Mouse (Mus musculus): ENCODE results near the gene Mpp1. TPM values are rescaled to one million over a fixed set of nuclear protein-coding genes. Genes with fewer than 3 reads are reported as not detected.
"Not testable (repeated sequence)": the region's sequence is repeated elsewhere in the genome, so short reads cannot be mapped to it uniquely, and the experiment has no call there.

The Mpp1 gene
- 21.0 and 21.4 TPM in 2 replicates for polyA plus RNA-seq (2016; fragmentation: Nextera tagmentation; extraction: Ambion mirVana)

GRCm38 (mm10) chrX:75130467-75131160 lies at the start of gene Mpp1:
Gene Mpp1, minus strand, starts transcription at chrX:75131016.
- no peaks in the 10 kb centered on the region for H3K9me3 ChIP-seq
- 26% methylated on average over 36 of the region's 36 CpGs for WGBS
- peaks cover 5% of the 10 kb centered on the region; the same call in 1 of the 2 replicates for H3K4me1 ChIP-seq
- H3K36me3 ChIP-seq (replicated peaks) = 0 out of 2 replicates have a peak, but pooled peaks cover under 1% of the 10 kb centered on the region
- peak; percentile 76 for DNase-seq (ENCODE audit: extremely low spot score, low spot score)
- peak within 1 kb of the TSS; percentile 58 for H3K4me3 ChIP-seq
- H3K27ac ChIP-seq = peak within 1 kb of the TSS; percentile 80
- H3K27me3 ChIP-seq (ENCODE audit: poor library complexity, severe bottlenecking) = no peaks in the 10 kb centered on the region

- no peaks in the 10 kb centered on the region for H3K9me3 ChIP-seq
These were observed 32.9 kb upstream of the Mpp1 start, which contains the start of gene Smim9 for GRCm38 (mm10) chrX:75163670-75164069. Gene Smim9, minus strand, starts transcription at chrX:75163770.

GRCm38 (mm10) chrX:75155576-75156243 lies 24.9 kb upstream of the Mpp1 start:
- Histone ChIP-seq H3K9me3 (no peaks in the 10 kb centered on the region), H3K36me3 (replicated peaks) (no peaks in the 10 kb centered on the region), H3K27ac (peak overlapping the region; percentile 79), H3K27me3 (ENCODE audit: poor library complexity, severe bottlenecking) (no peaks in the 10 kb centered on the region), H3K4me3 (peak overlapping the region; percentile 52), H3K4me1 (no peaks in the 10 kb centered on the region)
- DNase-seq (ENCODE audit: extremely low spot score, low spot score) = peak; percentile 50
- 13% methylated on average over 37 of the region's 49 CpGs for WGBS

More at GRCm38 (mm10) chrX:75163670-75164069, 32.9 kb upstream of the Mpp1 start, which contains the start of gene Smim9:
- no peak for DNase-seq (ENCODE audit: extremely low spot score, low spot score)
- Histone ChIP-seq H3K4me3 (no peak within 1 kb of the TSS), H3K36me3 (replicated peaks) (no peaks in the 10 kb centered on the region), H3K4me1 (no peaks in the 10 kb centered on the region), H3K27ac (no peak within 1 kb of the TSS), H3K27me3 (ENCODE audit: poor library complexity, severe bottlenecking) (no peaks in the 10 kb centered on the region)
- 77% methylated on average over 1 of the region's 1 CpGs for WGBS

GRCm38 (mm10) chrX:75152249-75152648 lies 21.4 kb upstream of the Mpp1 start:
- no peaks in the 10 kb centered on the region for H3K9me3 ChIP-seq
- H3K27me3 ChIP-seq (ENCODE audit: poor library complexity, severe bottlenecking) = no peaks in the 10 kb centered on the region
- no peak for DNase-seq (ENCODE audit: extremely low spot score, low spot score)
- no peaks in the 10 kb centered on the region for H3K36me3 ChIP-seq (replicated peaks)
- H3K27ac ChIP-seq = no peak overlapping the region
- no peak overlapping the region for H3K4me3 ChIP-seq
- WGBS = 77% methylated on average over 1 of the region's 1 CpGs
- H3K4me1 ChIP-seq = no peaks in the 10 kb centered on the region

- no peak for DNase-seq (ENCODE audit: extremely low spot score, low spot score)
- WGBS = 86% methylated on average over 2 of the region's 2 CpGs
- H3K27me3 ChIP-seq (ENCODE audit: poor library complexity, severe bottlenecking) = no peaks in the 10 kb centered on the region
- H3K9me3 ChIP-seq = no peaks in the 10 kb centered on the region
- no peak overlapping the region for H3K4me3 ChIP-seq
- no peak overlapping the region for H3K27ac ChIP-seq
- no peaks in the 10 kb centered on the region for H3K4me1 ChIP-seq
- no peaks in the 10 kb centered on the region for H3K36me3 ChIP-seq (replicated peaks)
These were observed 19.5 kb upstream of the Mpp1 start for GRCm38 (mm10) chrX:75150304-75150703.

GRCm38 (mm10) chrX:75148414-75148813 lies 17.6 kb upstream of the Mpp1 start:
- H3K4me1 ChIP-seq = no peaks in the 10 kb centered on the region
- no peak overlapping the region for H3K27ac ChIP-seq
- no peak for DNase-seq (ENCODE audit: extremely low spot score, low spot score)
- WGBS = 79% methylated on average over 4 of the region's 4 CpGs
- H3K36me3 ChIP-seq (replicated peaks) = no peaks in the 10 kb centered on the region
- H3K9me3 ChIP-seq = no peaks in the 10 kb centered on the region; the same call in 1 of the 2 replicates
- H3K4me3 ChIP-seq = no peak overlapping the region
- H3K27me3 ChIP-seq (ENCODE audit: poor library complexity, severe bottlenecking) = peaks cover 4% of the 10 kb centered on the region; the same call in 1 of the 2 replicates

GRCm38 (mm10) chrX:75143124-75143555 lies 12.3 kb upstream of the Mpp1 start:
- not testable (repeated sequence) for H3K36me3 ChIP-seq (replicated peaks); DNase-seq (ENCODE audit: extremely low spot score, low spot score); H3K9me3 ChIP-seq; H3K4me1 ChIP-seq; H3K27me3 ChIP-seq (ENCODE audit: poor library complexity, severe bottlenecking)
- Histone ChIP-seq H3K4me3 (peak overlapping the region; percentile 48), H3K27ac (0 out of 2 replicates have a peak overlapping the region, but pooled peaks have one; percentile 53)
- 35% methylated on average over 23 of the region's 42 CpGs for WGBS

- Histone ChIP-seq H3K36me3 (replicated peaks) (no peaks in the 10 kb centered on the region), H3K9me3 (no peaks in the 10 kb centered on the region), H3K4me1 (no peaks in the 10 kb centered on the region), H3K27me3 (ENCODE audit: poor library complexity, severe bottlenecking) (no peaks in the 10 kb centered on the region; the same call in 1 of the 2 replicates), H3K27ac (no peak overlapping the region), H3K4me3 (no peak overlapping the region)
- no peak for DNase-seq (ENCODE audit: extremely low spot score, low spot score)
- 94% methylated on average over 2 of the region's 2 CpGs for WGBS
These were observed 7.4 kb upstream of the Mpp1 start for GRCm38 (mm10) chrX:75138182-75138581.

- 83% methylated on average over 2 of the region's 2 CpGs for WGBS
- Histone ChIP-seq H3K4me1 (no peaks in the 10 kb centered on the region), H3K9me3 (no peaks in the 10 kb centered on the region), H3K36me3 (replicated peaks) (no peaks in the 10 kb centered on the region), H3K4me3 (no peak overlapping the region), H3K27me3 (ENCODE audit: poor library complexity, severe bottlenecking) (no peaks in the 10 kb centered on the region), H3K27ac (no peak overlapping the region)
- no peak for DNase-seq (ENCODE audit: extremely low spot score, low spot score)
These were observed 6.9 kb upstream of the Mpp1 start for GRCm38 (mm10) chrX:75137729-75138128.

- H3K36me3 ChIP-seq (replicated peaks) = no peaks in the 10 kb centered on the region
- H3K27ac ChIP-seq = no peak overlapping the region
- no peaks in the 10 kb centered on the region for H3K4me1 ChIP-seq
- H3K9me3 ChIP-seq = no peaks in the 10 kb centered on the region
- no peaks in the 10 kb centered on the region for H3K27me3 ChIP-seq (ENCODE audit: poor library complexity, severe bottlenecking)
- H3K4me3 ChIP-seq = no peak overlapping the region
- DNase-seq (ENCODE audit: extremely low spot score, low spot score) = no peak
These were observed 6.1 kb upstream of the Mpp1 start for GRCm38 (mm10) chrX:75136938-75137337.

- 70% methylated on average over 2 of the region's 2 CpGs for WGBS
- no peaks in the 10 kb centered on the region for H3K9me3 ChIP-seq
- H3K27ac ChIP-seq = no peak overlapping the region
- H3K36me3 ChIP-seq (replicated peaks) = peaks cover 11% of the 10 kb centered on the region; the same call in 1 of the 2 replicates
- no peak for DNase-seq (ENCODE audit: extremely low spot score, low spot score)
- H3K4me3 ChIP-seq = no peak overlapping the region
- peaks cover 5% of the 10 kb centered on the region; the same call in 1 of the 2 replicates for H3K4me1 ChIP-seq
- H3K27me3 ChIP-seq (ENCODE audit: poor library complexity, severe bottlenecking) = no peaks in the 10 kb centered on the region
These were observed 1.3 kb downstream of the Mpp1 start for GRCm38 (mm10) chrX:75129474-75129873.

GRCm38 (mm10) chrX:75128333-75128980 lies 2.4 kb downstream of the Mpp1 start:
- Histone ChIP-seq H3K4me3 (no peak overlapping the region), H3K27ac (no peak overlapping the region), H3K27me3 (ENCODE audit: poor library complexity, severe bottlenecking) (no peaks in the 10 kb centered on the region), H3K9me3 (no peaks in the 10 kb centered on the region), H3K36me3 (replicated peaks) (peaks cover 11% of the 10 kb centered on the region; the same call in 1 of the 2 replicates), H3K4me1 (peaks cover 5% of the 10 kb centered on the region; the same call in 1 of the 2 replicates)
- DNase-seq (ENCODE audit: extremely low spot score, low spot score) = no peak
